Mouse (Mus musculus) ES-E14 (cell line): ENCODE results near the gene Borcs5.

Experiments used
- HCFC1 ChIP-seq: IDR thresholded peaks from 2 replicates; pipeline ENCODE4 v1.6.1; 2012; ENCODE audit warnings: low read length, inconsistent platforms, borderline replicate concordance; ENCODE audit not compliant: insufficient read depth
- ZC3H11A ChIP-seq: IDR thresholded peaks from 2 replicates; pipeline ENCODE4 v1.6.1; 2012; ENCODE audit warnings: low read depth, mild to moderate bottlenecking, inconsistent platforms, low read length, borderline replicate concordance

GRCm38 (mm10) chr6:134639900-134640299 lies 590 bp downstream of the Borcs5 start:
- TF ChIP-seq HCFC1 = no peak
- TF ChIP-seq ZC3H11A = no peak
